Mouse (Mus musculus): Measurements from ENCODE around the gene Flna.

The Flna gene

GRCm38 (mm10) chrX:74249615-74250014 is at the start of gene Flna:
TSS of gene Flna (minus strand) at chrX:74249820.
- DNase-seq (ENCODE audit: low read depth) = no peak

DNA sequence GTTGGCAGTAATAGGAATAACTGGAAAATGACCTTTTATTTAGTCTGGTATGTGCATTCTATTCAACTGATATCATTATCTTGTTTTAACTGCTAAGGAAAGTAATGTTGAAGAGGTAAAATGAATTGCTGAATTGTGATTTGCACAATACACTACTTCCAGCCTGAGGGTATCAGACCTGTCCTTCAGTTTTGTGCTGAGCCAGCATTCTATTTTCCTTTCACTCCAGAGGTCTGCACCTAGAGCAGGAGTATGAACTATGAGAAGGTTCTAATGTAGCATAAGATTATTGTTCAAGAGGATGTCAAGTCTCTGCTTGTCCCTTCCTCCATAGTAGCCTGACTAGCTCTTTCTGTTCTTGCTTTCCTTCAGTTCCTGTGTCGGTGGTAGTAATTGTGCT is 48.7 kb upstream of the Flna start:
- no peak for DNase-seq (ENCODE audit: low read depth)

DNA sequence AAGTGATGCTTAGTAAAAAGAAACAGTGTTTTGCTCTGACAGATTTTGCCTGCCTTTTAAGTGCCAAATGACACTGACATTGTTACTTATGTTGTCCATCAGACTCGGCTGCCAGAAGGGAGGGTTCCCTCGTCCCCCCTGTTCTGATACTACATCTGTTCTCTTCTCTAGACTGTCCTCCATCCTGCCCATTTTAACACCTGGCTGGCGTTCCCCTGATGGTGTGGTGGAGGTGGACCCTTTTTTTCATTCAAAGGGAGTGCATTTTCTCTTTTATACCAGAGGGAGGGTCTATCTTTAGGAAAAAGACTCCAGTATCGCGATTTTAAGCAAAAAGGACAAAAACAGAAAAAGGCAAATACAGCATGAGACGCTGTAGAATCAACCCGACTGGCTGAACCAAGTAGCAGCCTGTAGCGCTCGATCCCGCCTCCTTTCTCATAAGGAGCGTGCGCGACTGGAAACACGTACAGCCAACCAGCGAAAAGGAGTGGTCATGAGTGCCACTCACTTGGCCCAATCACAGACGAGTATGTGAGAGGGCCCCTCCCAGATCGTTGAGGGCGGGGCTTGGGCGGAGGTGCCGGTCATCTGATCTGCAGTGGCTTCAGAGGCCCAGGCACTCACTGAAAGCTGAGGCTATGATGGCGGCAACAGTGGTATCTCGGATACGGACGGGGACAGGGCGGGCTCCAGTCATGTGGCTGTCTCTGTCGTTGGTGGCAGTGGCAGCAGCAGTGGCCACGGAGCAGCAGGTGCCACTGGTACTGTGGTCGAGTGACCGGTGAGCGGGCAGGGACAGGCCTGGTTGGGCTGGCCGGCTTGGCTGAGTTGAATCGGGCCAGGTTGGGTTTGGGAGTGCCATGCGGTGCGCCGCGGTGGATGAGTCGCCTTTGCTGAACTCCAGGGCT is 47.2 kb upstream of the Flna start, which contains the start of gene Atp6ap1:
Gene Atp6ap1 (plus strand): TSS at position 560 of the 911 bp plus-strand sequence.
- DNase-seq (ENCODE audit: low read depth) = peak; percentile 82

DNA sequence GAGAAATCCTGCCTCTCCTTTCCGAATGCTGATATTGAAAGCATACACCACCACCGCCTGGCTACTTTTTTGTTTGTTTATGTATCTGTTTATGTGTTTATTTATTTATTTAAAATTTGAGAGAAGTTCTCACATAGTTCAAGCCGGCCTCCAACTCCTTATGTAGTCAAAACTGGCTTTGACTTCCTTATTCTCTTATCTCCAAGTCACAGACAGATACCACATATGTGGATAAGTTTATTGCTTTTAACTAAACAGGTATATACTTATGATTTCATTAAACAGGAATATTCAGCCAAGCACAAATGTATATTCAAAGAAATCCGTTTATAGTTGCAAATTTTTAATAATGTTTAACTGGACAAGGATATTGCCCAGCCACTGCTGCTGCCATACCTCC is 43.8 kb upstream of the Flna start:
- no peak for DNase-seq (ENCODE audit: low read depth)

DNA sequence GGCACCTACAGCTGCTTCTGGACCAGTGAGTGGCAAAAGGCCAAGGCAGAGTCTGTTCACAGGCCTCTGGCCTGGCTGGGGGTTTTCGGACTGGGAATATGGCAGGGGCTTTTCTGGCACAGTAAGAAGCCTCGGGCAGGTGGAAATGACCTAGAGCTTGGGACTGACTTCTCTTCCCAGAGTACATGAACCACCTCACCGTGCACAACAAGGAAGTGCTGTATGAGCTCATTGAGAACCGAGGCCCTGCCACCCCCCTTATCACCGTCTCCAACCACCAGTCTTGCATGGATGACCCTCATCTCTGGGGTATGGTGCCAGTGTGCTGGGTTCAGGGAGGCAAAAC is 33.4 kb upstream of the Flna start:
- no peak for DNase-seq (ENCODE audit: low read depth)

- peak; percentile 79 for DNase-seq (ENCODE audit: low read depth)
These were observed 32.9 kb upstream of the Flna start for GRCm38 (mm10) chrX:74282395-74283091.

GRCm38 (mm10) chrX:74281732-74282394 is 32.2 kb upstream of the Flna start, which contains the start of the genes Taz and Dnase1l1:
TSS of gene Taz (plus strand) at chrX:74281912.
TSS of gene Dnase1l1 (minus strand) at chrX:74282337.
- DNase-seq (ENCODE audit: low read depth) = peak; percentile 67

- DNase-seq (ENCODE audit: low read depth) = no peak
These were observed 31.6 kb upstream of the Flna start for GRCm38 (mm10) chrX:74281041-74281731.

- DNase-seq (ENCODE audit: low read depth) = no peak
These were observed 28.3 kb upstream of the Flna start for GRCm38 (mm10) chrX:74277916-74278315.

DNA sequence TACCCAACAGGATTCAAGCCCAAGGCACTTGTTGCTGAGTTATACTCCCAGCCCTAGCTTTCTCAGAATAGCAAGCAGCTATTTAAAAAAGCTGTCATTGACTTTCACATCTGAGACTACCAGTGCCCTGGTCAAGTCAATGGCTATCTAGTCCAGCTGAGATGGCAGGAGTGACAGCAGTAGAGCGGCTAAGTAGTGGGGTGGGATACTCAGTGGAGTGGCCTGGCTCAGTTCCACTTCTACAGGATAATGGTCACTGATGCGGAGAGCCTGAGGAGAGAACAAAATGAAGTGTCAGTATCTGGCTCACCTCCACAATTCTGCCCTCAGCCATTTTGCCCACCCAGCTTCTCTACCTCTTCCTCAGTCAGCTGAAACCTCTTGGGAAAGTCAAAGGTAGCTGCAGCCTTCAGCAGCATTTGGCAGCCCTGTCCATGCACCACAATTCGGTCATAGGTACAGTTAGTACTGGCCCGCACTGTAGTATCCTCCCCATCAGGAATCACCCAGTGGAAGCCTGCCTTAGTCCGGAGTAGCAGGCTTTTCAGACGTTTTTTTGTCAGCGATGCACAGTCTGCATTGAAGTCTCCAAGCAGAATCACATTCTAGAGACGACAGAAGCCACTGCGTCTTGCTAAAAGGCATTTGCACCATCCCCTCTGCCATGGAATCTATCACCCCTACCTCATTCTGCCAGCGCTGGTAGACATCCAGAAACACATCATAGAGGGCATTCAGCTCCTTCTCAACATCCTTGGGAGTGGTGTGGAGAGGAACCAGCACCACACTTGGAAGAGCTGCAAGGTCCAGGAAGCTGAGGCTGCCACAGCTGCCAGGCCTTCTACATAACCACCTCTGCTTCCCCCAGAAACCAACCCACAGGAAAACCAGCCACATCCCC is 24.1 kb upstream of the Flna start:
- no peak for DNase-seq (ENCODE audit: low read depth)

GRCm38 (mm10) chrX:74270902-74271551 is 21.4 kb upstream of the Flna start:
- no peak for DNase-seq (ENCODE audit: low read depth)

- DNase-seq (ENCODE audit: low read depth) = peak; percentile 84
These were observed 20.7 kb upstream of the Flna start, which contains the start of gene Rpl10 for GRCm38 (mm10) chrX:74270062-74270901. TSS of gene Rpl10 (plus strand) at chrX:74270812.

- no peak for DNase-seq (ENCODE audit: low read depth)
These were observed 20.1 kb upstream of the Flna start for GRCm38 (mm10) chrX:74269736-74270061.

- DNase-seq (ENCODE audit: low read depth) = no peak
These were observed 8.1 kb upstream of the Flna start for GRCm38 (mm10) chrX:74257746-74258145.

DNA sequence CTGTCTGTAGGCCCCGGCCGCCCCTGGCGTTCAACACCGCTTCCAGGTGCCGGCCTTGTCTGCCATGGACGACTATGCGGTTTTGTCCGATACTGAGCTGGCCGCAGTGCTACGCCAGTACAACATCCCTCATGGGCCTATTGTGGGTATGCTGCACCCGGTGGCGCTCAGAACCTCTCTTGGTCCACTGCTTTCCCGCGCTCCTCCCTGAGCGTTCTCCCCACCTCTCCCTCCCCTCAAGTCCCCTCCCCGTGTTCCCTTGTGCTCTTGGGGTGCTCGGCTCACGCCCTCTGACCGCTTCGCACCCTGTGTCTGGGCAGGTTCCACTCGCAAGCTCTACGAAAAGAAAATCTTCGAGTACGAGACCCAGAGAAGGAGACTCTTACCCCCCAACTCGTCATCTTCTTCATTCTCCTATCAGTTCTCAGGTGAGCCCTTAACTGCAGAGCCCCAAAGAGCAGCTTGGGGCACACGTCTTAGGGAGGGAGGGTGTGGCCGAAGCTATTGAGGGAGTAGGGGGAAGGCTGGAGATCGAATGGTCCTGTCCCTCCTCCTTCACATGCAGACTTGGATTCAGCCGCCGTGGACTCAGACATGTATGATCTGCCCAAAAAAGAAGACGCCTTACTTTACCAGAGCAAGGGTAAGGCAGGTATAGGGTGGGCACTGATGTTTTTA is 5.4 kb upstream of the Flna start:
- DNase-seq (ENCODE audit: low read depth) = no peak

DNA sequence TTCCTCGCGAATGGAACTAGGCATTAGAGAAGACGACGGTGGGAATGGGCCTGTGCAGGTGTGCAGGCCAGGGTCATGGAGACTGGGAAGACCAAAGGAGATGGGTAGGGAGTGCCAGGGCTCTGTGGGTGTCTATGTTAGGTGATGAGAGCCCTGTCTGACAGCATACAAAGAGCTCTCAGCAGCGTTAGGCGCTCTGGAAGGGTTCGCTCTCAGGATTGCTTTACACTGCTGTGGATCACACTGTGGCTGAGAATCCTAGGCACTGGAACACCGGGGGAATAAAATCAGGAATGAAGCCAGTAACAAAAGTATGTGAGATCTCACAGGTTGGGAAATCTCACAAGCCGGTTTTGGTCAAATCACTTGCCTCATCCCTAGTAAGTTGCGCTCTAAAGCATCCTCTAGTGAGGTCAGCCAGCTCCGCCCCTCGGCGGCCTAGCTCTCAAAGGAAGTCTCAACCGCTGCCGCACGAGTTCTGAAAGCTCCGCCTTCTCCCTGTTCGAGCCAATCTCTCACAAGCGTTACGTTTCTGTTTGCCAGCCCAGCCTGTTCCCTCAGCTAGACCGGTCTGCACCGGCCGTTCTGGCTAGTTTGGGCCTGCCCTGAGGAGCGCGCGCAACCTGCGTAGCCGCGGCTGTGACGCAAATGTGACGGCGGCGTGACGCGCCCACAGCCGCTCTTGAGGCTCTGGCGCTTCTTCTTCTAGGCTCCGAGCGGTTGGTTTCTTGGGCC is 4.7 kb upstream of the Flna start, which contains the start of gene Emd:
Gene Emd (plus strand): TSS at position 535 of the 735 bp plus-strand sequence.
- DNase-seq (ENCODE audit: low read depth) = peak; percentile 82

DNA sequence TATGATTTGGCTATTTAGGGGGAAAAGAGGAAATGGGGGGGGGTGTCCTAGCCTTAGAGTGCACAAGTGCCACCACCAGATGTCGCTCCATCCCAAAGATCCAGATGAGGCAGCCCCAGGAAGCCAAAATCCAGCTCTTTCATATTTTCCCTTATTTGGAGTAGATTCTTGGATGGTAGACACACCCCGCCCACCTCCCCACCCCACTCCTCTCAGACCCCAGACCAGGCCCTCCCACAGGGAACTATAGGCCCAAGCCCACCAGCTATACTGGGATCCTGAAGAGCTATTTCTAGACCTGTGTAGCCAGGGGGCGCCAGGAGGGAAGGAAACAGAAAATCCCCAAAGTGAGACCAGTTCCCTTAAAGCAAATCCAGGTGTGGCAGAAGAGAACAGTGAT is 969 bp downstream of the Flna start:
- no peak for DNase-seq (ENCODE audit: low read depth)

DNA sequence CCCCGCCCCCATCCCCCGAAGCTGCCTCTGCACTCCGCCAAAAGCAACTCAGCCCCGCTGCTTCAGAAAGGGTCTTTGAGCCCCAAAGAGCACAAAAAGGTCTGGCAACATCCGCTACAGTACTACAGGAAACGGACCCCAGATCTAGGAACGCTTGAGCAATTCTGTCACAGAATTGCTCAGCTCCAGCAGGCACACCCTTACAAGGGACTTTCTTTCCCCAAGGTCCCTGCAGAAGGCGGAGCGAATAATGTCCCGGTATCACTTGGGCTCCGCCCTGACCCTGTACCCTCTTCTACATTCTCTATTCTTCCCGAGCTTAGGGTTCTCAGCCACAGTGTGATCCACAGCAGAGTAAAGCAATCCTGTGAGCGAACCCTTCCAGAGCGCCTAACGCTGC is 2.9 kb downstream of the Flna start:
- no peak for DNase-seq (ENCODE audit: low read depth)

Measured in c-Kit-positive CD71-positive TER-119-negative erythroid progenitor cells, embryonic 14.5 days (primary cell).